In the genomic region with DNA sequence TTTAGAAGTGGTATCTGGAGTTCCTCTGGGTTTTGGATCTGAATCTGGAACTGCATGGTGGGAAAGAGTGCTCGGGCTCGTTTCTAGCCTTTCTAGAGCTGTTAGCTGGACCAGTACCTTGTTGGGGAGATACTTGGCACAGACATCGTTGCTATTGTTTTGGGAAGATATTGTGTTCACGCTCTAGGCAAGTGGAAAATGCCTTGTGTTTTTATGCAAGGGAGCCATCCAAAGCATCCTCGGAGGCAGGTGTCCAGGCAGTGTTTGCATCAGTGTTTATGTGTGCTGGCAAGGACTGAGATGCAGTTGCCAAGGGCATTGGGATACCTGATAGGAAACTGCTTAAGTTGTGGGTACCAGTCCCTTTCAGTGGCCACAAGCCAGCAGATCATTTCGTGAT, we compare ENCODE assay signal across 9 mouse cellular contexts. TPM values are rescaled to one million over a fixed set of nuclear protein-coding genes. Genes with fewer than 3 reads are reported as not detected.
DNase-seq lines count a peak whose midpoint lies in the region; ATAC-seq lines count a peak whose summit lies in the region.
"Had no signal": no experiment of that assay in that cellular context is flagged by ENCODE, and none has a peak within 500 bp of the region (broad histone marks: within the 10 kb centered on the region; RNA-seq: fewer than 3 reads in every experiment).

No protein-coding gene starts in this region.

- 42% methylated on average over 6 of the region's 6 CpGs for WGBS in heart, embryonic 11.5 days (ENCODE audit: insufficient replicate concordance)
- WGBS in hindbrain, embryonic 10.5 days, result 34% methylated on average over 6 of the region's 6 CpGs
- WGBS in midbrain, embryonic 11.5 days, result 42% methylated on average over 6 of the region's 6 CpGs

- H3K4me3 ChIP-seq in heart, embryonic 11.5 days (ENCODE audit: low read depth, low read length), result peak overlapping the region; percentile 75
- peak overlapping the region; percentile 72 for H3K4me3 ChIP-seq in hindbrain, embryonic 10.5 days
- H3K4me3 ChIP-seq in midbrain, embryonic 11.5 days (ENCODE audit: low read depth, low read length), result peak overlapping the region; percentile 66

- H3K4me2 ChIP-seq in heart, embryonic 11.5 days, result peak overlapping the region; percentile 93
- peak overlapping the region; percentile 50 for H3K4me2 ChIP-seq in midbrain, embryonic 11.5 days

- H3K36me3 ChIP-seq in heart, embryonic 11.5 days (ENCODE audit: control insufficient read depth, insufficient read depth, low read length), result no peaks in the 10 kb centered on the region
- H3K36me3 ChIP-seq in hindbrain, embryonic 10.5 days, result no peaks in the 10 kb centered on the region
- H3K36me3 ChIP-seq in midbrain, embryonic 11.5 days (ENCODE audit: control insufficient read depth, insufficient read depth, low read length), result no peaks in the 10 kb centered on the region

- 0 out of 2 replicates have a peak, but pooled peaks cover 3% of the 10 kb centered on the region for H3K4me1 ChIP-seq in heart, embryonic 11.5 days (ENCODE audit: control insufficient read depth, insufficient read depth, low read length)
- H3K4me1 ChIP-seq in hindbrain, embryonic 10.5 days (replicated peaks), result peaks cover 28% of the 10 kb centered on the region
- peaks cover 9% of the 10 kb centered on the region; the same call in 1 of the 2 replicates for H3K4me1 ChIP-seq in midbrain, embryonic 11.5 days (ENCODE audit: control insufficient read depth, insufficient read depth, low read length)

- H3K27me3 ChIP-seq in heart, embryonic 11.5 days (ENCODE audit: control insufficient read depth, insufficient read depth, low read length), result peaks cover 7% of the 10 kb centered on the region
- H3K27me3 ChIP-seq in hindbrain, embryonic 10.5 days (ENCODE audit: insufficient read depth, poor library complexity, severe bottlenecking), result peaks cover 39% of the 10 kb centered on the region; the same call in 1 of the 2 replicates
- no peaks in the 10 kb centered on the region for H3K27me3 ChIP-seq in midbrain, embryonic 11.5 days (ENCODE audit: control insufficient read depth, insufficient read depth, low read length)

- no peak for ATAC-seq in heart, embryonic 11.5 days (replicated peaks; ENCODE audit: insufficient number of reproducible peaks, low FRiP score, low TSS enrichment)
- no peak for ATAC-seq in midbrain, embryonic 11.5 days (ENCODE audit: low FRiP score)
- ATAC-seq in erythroblast, adult 5-6 weeks (replicated peaks; ENCODE audit: low FRiP score, poor library complexity, severe bottlenecking), result no peak

- H3K9me3 ChIP-seq in heart, embryonic 11.5 days (replicated peaks; ENCODE audit: control insufficient read depth, low read length), result no peaks in the 10 kb centered on the region
- H3K9me3 ChIP-seq in hindbrain, embryonic 10.5 days, result no peaks in the 10 kb centered on the region
- H3K9me3 ChIP-seq in midbrain, embryonic 11.5 days (ENCODE audit: control insufficient read depth, low read length), result no peaks in the 10 kb centered on the region

- no peak overlapping the region for H3K27ac ChIP-seq in heart, embryonic 11.5 days (ENCODE audit: low read depth, low read length)
- peak overlapping the region; percentile 93 for H3K27ac ChIP-seq in hindbrain, embryonic 10.5 days
- H3K27ac ChIP-seq in midbrain, embryonic 11.5 days (ENCODE audit: low read depth, low read length), result no peak overlapping the region

- DNase-seq in heart, adult 9 months (ENCODE audit: low spot score in 2 of 2), result no peak
- peak; percentile 75 to 77 for DNase-seq in cerebellum, adult 18-20 months
- peak; percentile 10 for DNase-seq in hindbrain, embryonic 10.5 days (ENCODE audit: low spot score)
- peak; percentile 90 for DNase-seq in midbrain, embryonic 11.5 days (ENCODE audit: low spot score, missing footprints)
- DNase-seq in kidney, postnatal 10 days, result no peak
- no peak for DNase-seq in urinary bladder, postnatal 36 days (ENCODE audit: low spot score in 2 of 2)

- no peak overlapping the region for H3K9ac ChIP-seq in heart, embryonic 11.5 days (ENCODE audit: low read depth, low read length)
- peak overlapping the region; percentile 79 for H3K9ac ChIP-seq in midbrain, embryonic 11.5 days (ENCODE audit: low read length)

RNA-seq across cellular contexts. Expression of a gene that starts 1.0 kb away (rescaled TPM):
- polyA plus RNA-seq in heart, embryonic 11.5 days (2014; fragmentation: Nextera tagmentation; extraction: Ambion mirVana), result 0.55 and 4.3 TPM in 2 replicates
- polyA plus RNA-seq in hindbrain, embryonic 10.5 days (2016; fragmentation: Nextera tagmentation; extraction: Ambion mirVana), result 4.6 and 6.6 TPM in 2 replicates
- polyA plus RNA-seq in midbrain, embryonic 11.5 days (2014; fragmentation: Nextera tagmentation; extraction: Ambion mirVana), result 7.6 and 7.7 TPM in 2 replicates
- total RNA-seq in erythroblast, adult 5-6 weeks (2015; ENCODE audit: low replicate concordance), result not detected in 2 replicates
- total RNA-seq in erythroblast, adult 5-6 weeks (2017; ENCODE audit: low replicate concordance), result not detected in 2 replicates
- total RNA-seq: common myeloid progenitor, adult 5-6 weeks had no signal

RNA-seq across cellular contexts. Expression of a gene that starts 56.6 kb away (rescaled TPM):
- polyA plus RNA-seq in heart, embryonic 11.5 days (2014; fragmentation: Nextera tagmentation; extraction: Ambion mirVana), result 14.5 and 19.0 TPM in 2 replicates
- polyA plus RNA-seq in hindbrain, embryonic 10.5 days (2016; fragmentation: Nextera tagmentation; extraction: Ambion mirVana), result 7.3 and 8.9 TPM in 2 replicates
- 10.8 and 11.2 TPM in 2 replicates for polyA plus RNA-seq in midbrain, embryonic 11.5 days (2014; fragmentation: Nextera tagmentation; extraction: Ambion mirVana)
- total RNA-seq in erythroblast, adult 5-6 weeks (2015; ENCODE audit: low replicate concordance), result 3.8 and 7.5 TPM in 2 replicates
- 3.0 and 9.2 TPM in 2 replicates for total RNA-seq in erythroblast, adult 5-6 weeks (2017; ENCODE audit: low replicate concordance)

Comparison
In these comparisons a context has a peak if more than half of its experiments do, and no peak if none do; other contexts are left out.
1. DNase-seq: peak in cerebellum, adult 18-20 months (2 of 2), hindbrain, embryonic 10.5 days (single experiment) and midbrain, embryonic 11.5 days (single experiment); none in heart, adult 9 months (0 of 2), kidney, postnatal 10 days (single experiment) and urinary bladder, postnatal 36 days (0 of 2).
2. Peak in every context shown above with its lines, with median percentiles within 50 percentile points of each other: H3K4me3 ChIP-seq.